Mouse (Mus musculus): ENCODE results near the gene Sdk1.

- TF ChIP-seq CTCF (IDR thresholded peaks at IDR 0.05; ENCODE audit: extremely low read depth, insufficient read length, insufficient replicate concordance, low read depth, low read length) = no peak
- no peak for TF ChIP-seq POLR2A (IDR thresholded peaks at IDR 0.05; ENCODE audit: low read depth, low read length)
These were observed 1.9 kb upstream of the Sdk1 start for GRCm38 (mm10) chr5:141239401-141239800.

Data from small intestine, adult 2 months (tissue).